Mouse (Mus musculus): ENCODE measurements around the gene Ugt2b36. TPM values are rescaled to one million over a fixed set of nuclear protein-coding genes. Genes with fewer than 3 reads are reported as not detected.

The Ugt2b36 gene
- polyA plus RNA-seq, 1 experiment from 2014 or later, result 0.37 TPM

Other genes starting within 250 kb of the Ugt2b36 start
- 3.4 and 5.5 TPM in 2 replicates for gene Ugt2b34, start 185.6 kb downstream of the Ugt2b36 start, polyA plus RNA-seq (2014; fragmentation: Nextera tagmentation; extraction: Ambion mirVana)
- gene Ugt2b1, start 166.0 kb downstream of the Ugt2b36 start, polyA plus RNA-seq (2014; fragmentation: Nextera tagmentation; extraction: Ambion mirVana), result not detected in 2 replicates
- gene Ugt2b35, start 91.7 kb downstream of the Ugt2b36 start, polyA plus RNA-seq (2014; fragmentation: Nextera tagmentation; extraction: Ambion mirVana), result not detected in 2 replicates
- 4.7 and 8.4 TPM in 2 replicates for gene Ugt2b5, start 47.8 kb upstream of the Ugt2b36 start, polyA plus RNA-seq (2014; fragmentation: Nextera tagmentation; extraction: Ambion mirVana)
- 4.5 and 17.1 TPM in 2 replicates for gene Ugt2b37, start 162.2 kb upstream of the Ugt2b36 start, polyA plus RNA-seq (2014; fragmentation: Nextera tagmentation; extraction: Ambion mirVana)
- not detected in 2 replicates for gene Ugt2a3, start 244.6 kb upstream of the Ugt2b36 start, polyA plus RNA-seq (2014; fragmentation: Nextera tagmentation; extraction: Ambion mirVana)

Measured in kidney, embryonic 14.5 days (tissue).